Mouse (Mus musculus): ENCODE measurements at regions not wholly inside any gene's neighbourhood (a gene's known extent, or its start where the extent isn't known, plus 50 kb on each side); places are given as distances from the start of the nearest gene placed in this dataset.
"Not testable (repeated sequence)": the region's sequence is repeated elsewhere in the genome, so short reads cannot be mapped to it uniquely, and the experiment has no call there.

DNA sequence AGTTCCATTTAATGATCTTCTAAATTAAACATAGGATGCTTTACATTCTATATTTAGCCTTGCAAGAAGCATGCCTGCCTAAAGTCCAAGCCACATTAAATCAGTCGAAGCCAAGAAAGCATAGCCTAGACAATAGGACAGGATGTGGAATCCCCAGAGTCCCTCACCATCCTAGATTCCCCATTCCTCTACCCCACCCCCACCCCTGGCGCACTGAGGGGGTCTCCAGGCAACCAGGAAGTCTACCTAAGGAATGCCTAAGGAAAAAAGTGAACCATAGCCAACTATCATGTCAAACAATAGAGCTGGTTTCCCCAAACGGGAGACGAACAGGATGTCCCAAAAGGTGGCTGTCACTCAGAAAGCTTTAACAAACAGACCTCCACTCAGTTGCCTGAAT, 172.5 kb upstream of the Phyhipl start:
- H3K9ac ChIP-seq (ENCODE audit: control insufficient read depth, low read depth, low read length, poor library complexity, severe bottlenecking), result no peak overlapping the region
- H3K27me3 ChIP-seq (ENCODE audit: control insufficient read depth in 1 of 2, insufficient read depth in 2 of 2, low read length in 2 of 2), result no peaks in the 10 kb centered on the region
- no peak for DNase-seq (ENCODE audit: low read depth, low spot score)
- H3K4me3 ChIP-seq (ENCODE audit: control insufficient read depth in 1 of 2, insufficient read depth in 1 of 2, low read depth in 2 of 2, low read length in 2 of 2), result no peak overlapping the region
- H3K79me2 ChIP-seq (ENCODE audit: control insufficient read depth, insufficient read depth, low read length, poor library complexity), result no peaks in the 10 kb centered on the region
- H3K27ac ChIP-seq (ENCODE audit: control insufficient read depth, low read depth, low read length), result no peak overlapping the region
- H3K4me1 ChIP-seq (ENCODE audit: control insufficient read depth in 1 of 2, insufficient read depth in 2 of 2, low read length in 2 of 2), result no peaks in the 10 kb centered on the region
- H3K36me3 ChIP-seq (ENCODE audit: control insufficient read depth in 1 of 2, insufficient read depth in 2 of 2, low read length in 2 of 2), result no peaks in the 10 kb centered on the region
- TF ChIP-seq ELF1 (IDR thresholded peaks at IDR 0.05; ENCODE audit: low read depth, low read length), result no peak
- TF ChIP-seq USF2 (IDR thresholded peaks at IDR 0.05; ENCODE audit: borderline replicate concordance in 1 of 2, insufficient read depth in 1 of 2, low read depth in 1 of 2, low read length in 2 of 2), result no peak
- TF ChIP-seq UBTF (IDR thresholded peaks at IDR 0.05; ENCODE audit: borderline replicate concordance, insufficient read depth, low read depth, low read length), result no peak
- TF ChIP-seq POLR2A (IDR thresholded peaks at IDR 0.05; ENCODE audit: control insufficient read depth in 1 of 2, insufficient read depth in 1 of 2, low read depth in 1 of 2, low read length in 2 of 2, poor library complexity in 1 of 2), result no peak
- TF ChIP-seq ZNF384 (IDR thresholded peaks at IDR 0.05; ENCODE audit: low read depth, low read length), result no peak
- TF ChIP-seq GABPA (IDR thresholded peaks at IDR 0.05; ENCODE audit: low read depth, low read length), result no peak
- no peak for TF ChIP-seq MYC (IDR thresholded peaks at IDR 0.05; ENCODE audit: low read depth, low read length)
- TF ChIP-seq BHLHE40 (IDR thresholded peaks at IDR 0.05; ENCODE audit: borderline replicate concordance, low read depth, low read length), result no peak
- TF ChIP-seq GATA1 (IDR thresholded peaks at IDR 0.05; ENCODE audit: low read depth, low read length), result no peak
- no peak for TF ChIP-seq ZKSCAN1 (IDR thresholded peaks at IDR 0.05; ENCODE audit: low read depth, low read length)
- TF ChIP-seq HCFC1 (IDR thresholded peaks at IDR 0.05; ENCODE audit: low read depth, low read length), result no peak
- no peak for TF ChIP-seq TAL1 (IDR thresholded peaks at IDR 0.05; ENCODE audit: low read length)
- no peak for TF ChIP-seq RCOR1 (IDR thresholded peaks at IDR 0.05; ENCODE audit: low read depth, low read length)
- no peak for TF ChIP-seq NELFE (IDR thresholded peaks at IDR 0.05; ENCODE audit: low read depth, low read length)
- no peak for TF ChIP-seq TCF12 (IDR thresholded peaks at IDR 0.05; ENCODE audit: low read depth, low read length)
- TF ChIP-seq NRF1 (IDR thresholded peaks at IDR 0.05; ENCODE audit: insufficient read depth, low read depth, low read length, poor library complexity, severe bottlenecking), result no peak
- H3K9me3 ChIP-seq (replicated peaks; ENCODE audit: insufficient read depth, low read length), result no peaks in the 10 kb centered on the region

DNA sequence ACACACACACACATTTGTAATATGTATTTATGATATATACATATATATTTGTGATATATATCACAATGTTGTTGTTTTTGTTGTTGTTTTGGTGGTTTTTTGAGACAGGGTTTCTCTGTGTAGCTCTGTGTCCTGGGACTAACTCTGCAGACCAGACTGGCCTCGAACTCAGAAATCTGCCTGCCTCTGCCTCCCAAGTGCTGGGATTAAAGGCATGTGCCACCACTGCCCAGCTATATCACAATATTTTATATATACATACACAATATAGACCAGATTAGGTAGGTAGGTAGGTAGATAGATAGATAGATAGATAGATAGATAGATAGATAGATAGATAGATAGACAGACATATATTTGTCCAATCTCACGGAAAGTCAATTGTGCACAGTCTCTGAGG, 171.8 kb upstream of the Phyhipl start:
- not testable (repeated sequence) for H3K27me3 ChIP-seq (ENCODE audit: control insufficient read depth in 1 of 2, insufficient read depth in 2 of 2, low read length in 2 of 2); H3K4me1 ChIP-seq (ENCODE audit: control insufficient read depth in 1 of 2, insufficient read depth in 2 of 2, low read length in 2 of 2); H3K27ac ChIP-seq (ENCODE audit: control insufficient read depth, low read depth, low read length); H3K79me2 ChIP-seq (ENCODE audit: control insufficient read depth, insufficient read depth, low read length, poor library complexity); DNase-seq (ENCODE audit: low read depth, low spot score); H3K9ac ChIP-seq (ENCODE audit: control insufficient read depth, low read depth, low read length, poor library complexity, severe bottlenecking); H3K4me3 ChIP-seq (ENCODE audit: control insufficient read depth in 1 of 2, insufficient read depth in 1 of 2, low read depth in 2 of 2, low read length in 2 of 2); H3K9me3 ChIP-seq (replicated peaks; ENCODE audit: insufficient read depth, low read length); H3K36me3 ChIP-seq (ENCODE audit: control insufficient read depth in 1 of 2, insufficient read depth in 2 of 2, low read length in 2 of 2)

All from MEL (cell line).